Mouse (Mus musculus) kidney, embryonic 14.5 days (tissue): ENCODE data around the gene Pls1. TPM values are rescaled to one million over a fixed set of nuclear protein-coding genes. Genes with fewer than 3 reads are reported as not detected.

Experiments
- ATAC-seq: fragments of 200-750 bp; cut with Nextera tagmentation; 2 replicates; pipeline ENCODE4 v1.8.0; 2017; ENCODE audit warnings: moderate number of reproducible peaks, mild to moderate bottlenecking, moderate TSS enrichment, moderate library complexity; ENCODE audit not compliant: low FRiP score, low TSS enrichment
- H3K27ac ChIP-seq: fragments of 300-500 bp; sonication (generic); 2 replicates; pipeline ENCODE4 v1.5.1; 2014; ENCODE audit warnings: low read depth, mild to moderate bottlenecking, low read length, moderate library complexity, mixed read lengths
- H3K27me3 ChIP-seq: fragments of 300-500 bp; sonication (generic); 2 replicates; pipeline ENCODE4 v1.6.1; 2014; ENCODE audit warnings: mild to moderate bottlenecking, low read length; ENCODE audit not compliant: control insufficient read depth, insufficient read depth
- H3K36me3 ChIP-seq: fragments of 300-500 bp; sonication (generic); 2 replicates; pipeline ENCODE4 v1.6.1; 2014; ENCODE audit warnings: low read length, mixed read lengths; ENCODE audit not compliant: control insufficient read depth, insufficient read depth
- H3K4me1 ChIP-seq: fragments of 300-500 bp; sonication (generic); 2 replicates; pipeline ENCODE4 v1.6.1; 2014; ENCODE audit warnings: low read length, mixed read lengths; ENCODE audit not compliant: control insufficient read depth, insufficient read depth
- H3K4me2 ChIP-seq: fragments of 300-500 bp; sonication (generic); replicated peaks from 2 replicates; pipeline ENCODE4 v1.6.1; 2014; ENCODE audit warnings: low read depth, mild to moderate bottlenecking, low read length
- H3K4me3 ChIP-seq: fragments of 300-500 bp; sonication (generic); 2 replicates; pipeline ENCODE4 v1.5.1; 2014; ENCODE audit warnings: mild to moderate bottlenecking, low read length
- H3K9ac ChIP-seq: fragments of 300-500 bp; sonication (generic); 2 replicates; pipeline ENCODE4 v1.6.1; 2014; ENCODE audit warnings: low read depth, mild to moderate bottlenecking, low read length, moderate library complexity
- H3K9me3 ChIP-seq: fragments of 300-500 bp; sonication (generic); 2 replicates; pipeline ENCODE4 v1.6.1; 2016; ENCODE audit warnings: low read length; ENCODE audit not compliant: control insufficient read depth
- WGBS: fragments of 180-500 bp; shearing (Covaris S2); extraction: QIAGEN DNeasy Blood & Tissue Kit; methylation state at CpG from one replicate; pipeline ENCODE4 v1.1.7; 2014; 5-methylcytosine and 5-hydroxymethylcytosine counted together
- polyA plus RNA-seq: library from polyadenylated mRNA; unstranded; fragments of >200 nt; fragmentation: Nextera tagmentation; extraction: Ambion mirVana; gene quantifications from 2 replicates; pipeline ENCODE4 v1.2.1, GENCODE M21; 2014

Gene Pls1
- polyA plus RNA-seq, 1 experiment from 2014 or later = 14.1 TPM

- Histone ChIP-seq H3K9ac (no peak overlapping the region), H3K4me2 (no peak overlapping the region), H3K27me3 (no peaks in the 10 kb centered on the region), H3K4me1 (no peaks in the 10 kb centered on the region), H3K4me3 (no peak overlapping the region), H3K27ac (no peak overlapping the region), H3K36me3 (no peaks in the 10 kb centered on the region), H3K9me3 (no peaks in the 10 kb centered on the region)
- ATAC-seq = no peak
- WGBS = 84% methylated on average over 3 of the region's 3 CpGs
Observed at GRCm38 (mm10) chr9:95704078-95704477, 141.0 kb downstream of the Pls1 start.

Other genes with a start within 250 kb of the Pls1 start
- 1.5 and 1.6 TPM in 2 replicates for gene Pcolce2, start 207.7 kb downstream of the Pls1 start, polyA plus RNA-seq
- 3.4 and 4.8 TPM in 2 replicates for gene Trpc1, start 94.9 kb downstream of the Pls1 start, polyA plus RNA-seq
- 18.1 and 27.7 TPM in 2 replicates for gene Atr, start 12.3 kb upstream of the Pls1 start, polyA plus RNA-seq
- gene Xrn1, start 109.4 kb upstream of the Pls1 start, polyA plus RNA-seq = 13.1 and 29.2 TPM in 2 replicates